Mouse (Mus musculus) erythroblast, adult 5-6 weeks (primary cell): ENCODE data around the gene Ipmk. TPM values are rescaled to one million over a fixed set of nuclear protein-coding genes. Genes with fewer than 3 reads are reported as not detected.

ENCODE experiments used
- ATAC-seq: replicated peaks from 2 replicates; pipeline ENCODE4 v1.8.0; 2016; ENCODE audit warnings: moderate number of reproducible peaks, mild to moderate bottlenecking, moderate TSS enrichment, inconsistent platforms; ENCODE audit not compliant: poor library complexity, low FRiP score, severe bottlenecking
- total RNA-seq, 2 experiments: library from RNA; stranded (forward) in 1 of 2; stranded (reverse) in 1 of 2; fragments of 150-400 nt in 1 of 2; fragments of 200-764, 138-1000 nt in 1 of 2; gene quantifications; 2 replicates each; pipeline versions ENCODE4 v1.2.3 to v1.2.4; 2015 to 2017; ENCODE audit warnings: low replicate concordance in 2 of 2

Gene Ipmk
- 14.0 and 23.2 TPM in 2 replicates for total RNA-seq (2015; ENCODE audit: low replicate concordance)
- 10.5 and 12.4 TPM in 2 replicates for total RNA-seq (2017; ENCODE audit: low replicate concordance)

DNA sequence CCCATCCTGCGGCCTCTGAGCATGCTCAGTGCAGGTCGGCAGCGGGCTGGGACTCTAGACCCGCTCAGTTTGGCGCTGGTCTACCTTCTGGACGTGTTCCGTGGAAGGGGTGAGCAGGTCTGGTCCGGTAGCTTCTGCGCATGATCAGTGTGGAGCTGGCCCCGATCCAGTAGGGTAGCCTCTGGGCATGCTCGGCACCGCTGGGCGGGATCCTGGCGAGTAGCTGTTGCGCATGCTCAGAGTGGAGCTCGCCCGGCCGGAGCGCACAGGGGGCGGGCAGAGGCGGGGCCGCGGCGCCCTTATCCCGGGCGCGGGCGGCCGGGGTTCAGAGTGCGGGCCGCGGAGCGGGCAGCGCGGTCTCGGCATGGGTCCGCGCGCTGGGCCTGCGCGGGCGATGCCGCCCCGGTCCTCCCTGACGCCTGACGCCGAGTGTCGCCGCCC, at the start of gene Ipmk:
Ipmk (plus strand) TSS at position 255 of the 441 bp plus-strand sequence.
- ATAC-seq: peak; percentile 83

DNA sequence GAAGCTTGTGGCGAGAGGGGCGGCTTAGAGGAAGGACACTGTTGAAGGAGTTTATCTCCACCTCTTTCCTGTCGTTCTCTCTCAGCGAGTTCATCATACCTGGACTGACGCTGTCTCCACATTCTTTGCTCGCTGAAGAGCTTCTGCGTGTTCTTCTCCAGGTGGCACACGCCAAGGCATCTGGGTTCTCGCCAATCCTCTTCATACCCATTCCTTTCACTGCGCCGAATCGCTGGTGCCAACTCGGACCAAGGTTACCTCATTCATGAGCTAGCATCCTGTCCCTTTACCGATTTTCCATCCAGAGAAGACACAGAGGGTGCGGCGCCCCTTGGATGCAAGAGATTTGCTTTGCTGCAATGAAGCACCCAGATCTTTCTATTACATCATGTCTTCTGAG, 47.4 kb upstream of the Ipmk start:
- no peak for ATAC-seq

DNA sequence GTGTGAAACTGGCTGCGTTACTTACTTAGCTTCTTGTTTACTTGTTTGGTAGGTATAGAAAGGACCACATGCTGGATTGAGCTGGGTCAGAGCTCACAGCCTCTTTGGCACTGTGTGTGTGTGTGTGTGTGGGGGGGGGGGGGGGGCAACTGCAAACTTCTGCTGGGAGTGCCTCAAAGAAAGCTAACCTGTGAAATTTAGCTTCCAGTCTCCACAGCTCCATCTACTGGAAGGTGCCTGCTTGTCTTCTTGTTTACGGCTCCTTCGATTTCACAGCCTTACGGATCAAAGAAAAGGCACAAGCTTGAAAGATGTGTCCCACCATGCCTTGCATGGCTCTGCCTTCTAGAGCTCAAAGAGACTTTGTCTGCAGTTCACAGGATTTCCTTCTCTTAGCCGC, 45.1 kb upstream of the Ipmk start:
- no peak for ATAC-seq

DNA sequence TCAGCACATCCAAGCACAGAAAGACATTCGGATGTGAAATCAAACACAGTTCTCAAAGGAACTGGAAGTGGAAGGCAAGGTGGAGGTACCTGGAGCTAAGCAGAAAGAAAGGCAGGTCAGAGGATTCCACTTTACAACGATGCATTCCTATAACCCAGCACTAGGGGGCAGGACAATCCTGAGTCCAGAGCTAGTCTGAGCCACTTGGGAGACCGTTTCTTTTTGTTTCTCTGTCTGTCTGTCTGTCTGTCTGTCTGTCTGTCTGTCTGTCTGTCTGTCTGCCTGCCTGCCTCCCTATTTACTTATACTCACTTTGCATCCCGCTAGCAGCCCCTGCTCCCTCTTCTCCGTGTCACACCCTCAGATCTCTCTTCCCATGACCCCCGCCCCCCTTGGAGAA, 41.4 kb upstream of the Ipmk start:
- ATAC-seq: 0 out of 2 replicates have a peak, but pooled peaks have one; percentile 57

DNA sequence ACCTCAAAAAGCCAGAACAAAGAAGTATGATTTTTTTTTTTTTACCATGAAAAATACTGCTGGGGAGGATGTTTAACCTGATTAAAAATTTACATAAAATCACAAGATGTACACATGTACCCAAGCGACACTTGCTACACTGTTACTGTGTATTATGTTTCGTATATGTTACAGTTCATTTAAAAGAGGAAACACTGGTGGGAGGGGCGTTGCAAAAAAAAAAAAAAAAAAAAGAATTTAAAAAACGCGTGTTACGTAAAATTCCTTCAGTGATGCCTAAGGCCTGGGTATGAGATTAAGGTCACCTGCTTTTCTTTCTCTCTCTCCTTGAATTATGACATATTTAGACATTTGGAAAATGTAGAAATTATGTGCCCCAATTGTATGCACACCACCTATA, 40.8 kb upstream of the Ipmk start:
- no peak for ATAC-seq

DNA sequence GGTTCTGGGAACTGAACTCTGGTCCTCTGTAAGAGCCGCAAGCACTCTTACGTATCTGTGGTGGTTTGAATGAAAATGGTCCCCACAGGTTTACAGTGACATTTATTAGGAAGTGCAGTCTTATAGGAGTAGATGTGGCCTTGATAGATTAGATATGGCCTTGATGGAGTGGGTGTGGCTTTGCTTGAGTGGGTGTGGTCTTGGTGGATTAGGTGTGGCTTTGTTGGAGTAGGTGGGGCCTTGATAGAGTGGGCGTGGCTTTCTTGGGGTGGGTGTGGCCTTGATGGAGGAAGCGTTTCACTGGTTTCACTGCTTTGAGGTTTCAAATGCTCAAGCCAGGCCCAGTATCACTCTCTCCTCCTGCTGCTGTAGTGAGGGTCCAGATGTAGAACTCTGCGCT, 39.4 kb upstream of the Ipmk start:
- no peak for ATAC-seq

DNA sequence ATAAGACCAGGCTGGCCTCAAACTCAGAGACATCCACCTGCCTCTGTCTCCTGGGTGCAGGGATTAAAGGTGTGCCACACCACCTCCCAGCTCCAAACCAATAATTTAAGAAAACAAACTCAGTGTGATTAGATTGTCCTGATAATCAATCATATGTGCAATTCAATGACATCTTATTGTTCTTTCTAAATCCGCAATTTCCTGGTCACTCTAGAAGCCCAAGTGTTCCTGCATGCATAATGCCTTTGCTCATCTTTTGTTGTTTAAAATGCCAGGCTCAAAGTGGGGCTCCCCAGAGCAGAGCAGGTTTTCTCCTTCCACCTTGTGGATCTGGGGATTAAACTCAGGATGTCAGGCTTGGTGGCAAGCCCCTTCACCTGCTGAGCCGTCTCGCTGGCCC, 37.3 kb upstream of the Ipmk start:
- no peak for ATAC-seq

DNA sequence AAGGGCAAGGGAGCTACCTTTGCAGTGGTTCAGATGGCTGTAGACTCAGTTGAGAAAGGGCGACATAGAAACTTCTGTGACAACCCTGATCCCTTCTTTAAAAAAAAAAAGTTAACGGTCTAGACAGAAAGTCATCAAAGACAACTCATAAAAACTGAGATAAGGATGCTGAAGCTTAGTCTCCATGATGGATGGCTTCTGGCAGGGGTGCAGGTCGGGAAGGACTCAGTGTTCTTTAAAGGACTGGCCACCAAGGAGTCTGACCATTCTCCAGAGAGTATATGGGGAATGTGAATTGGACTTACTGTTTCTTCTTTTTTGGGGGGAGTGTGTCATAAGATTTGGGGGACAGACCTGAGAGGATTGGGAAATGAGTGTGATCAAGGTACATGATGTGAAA, 33.0 kb upstream of the Ipmk start:
- no peak for ATAC-seq

DNA sequence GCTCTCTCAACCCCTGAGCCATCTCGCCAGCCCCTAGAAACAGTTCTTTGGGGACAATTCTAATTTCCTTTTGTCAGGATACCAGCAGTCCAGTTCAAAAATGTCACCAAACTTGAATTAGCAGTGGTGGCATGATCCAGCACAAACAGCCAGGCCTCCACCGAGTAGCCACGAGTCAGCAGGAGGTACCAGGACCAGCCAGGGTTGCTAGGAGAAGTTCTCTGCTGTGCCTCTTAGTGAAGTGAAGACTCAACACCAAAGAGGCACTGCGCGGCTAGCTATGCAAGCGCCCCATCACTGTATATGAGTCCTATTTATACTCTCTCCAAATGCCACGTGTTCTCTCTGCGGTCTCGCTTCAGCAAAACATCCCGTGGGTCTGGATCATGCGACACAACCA, 31.5 kb upstream of the Ipmk start:
- ATAC-seq: no peak

DNA sequence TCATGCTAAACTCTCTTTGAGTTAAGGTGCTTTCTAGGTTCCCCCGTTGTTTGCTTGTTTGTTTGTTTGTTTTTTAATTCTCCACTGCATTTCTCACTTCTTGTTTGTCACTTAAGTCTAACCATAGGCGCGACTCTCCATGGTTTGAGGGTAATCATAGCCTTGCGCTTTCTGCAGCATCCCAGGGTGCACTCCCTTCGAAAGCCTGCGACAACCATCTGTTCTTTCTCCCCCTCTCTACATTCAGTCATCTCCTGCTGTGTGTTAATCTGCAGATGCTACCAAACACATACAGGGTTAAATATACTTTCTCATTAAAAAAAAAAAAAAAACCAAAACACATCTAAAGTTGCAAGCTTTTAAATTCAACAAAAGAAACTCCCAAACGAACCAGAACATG, 31.1 kb upstream of the Ipmk start:
- no peak for ATAC-seq

DNA sequence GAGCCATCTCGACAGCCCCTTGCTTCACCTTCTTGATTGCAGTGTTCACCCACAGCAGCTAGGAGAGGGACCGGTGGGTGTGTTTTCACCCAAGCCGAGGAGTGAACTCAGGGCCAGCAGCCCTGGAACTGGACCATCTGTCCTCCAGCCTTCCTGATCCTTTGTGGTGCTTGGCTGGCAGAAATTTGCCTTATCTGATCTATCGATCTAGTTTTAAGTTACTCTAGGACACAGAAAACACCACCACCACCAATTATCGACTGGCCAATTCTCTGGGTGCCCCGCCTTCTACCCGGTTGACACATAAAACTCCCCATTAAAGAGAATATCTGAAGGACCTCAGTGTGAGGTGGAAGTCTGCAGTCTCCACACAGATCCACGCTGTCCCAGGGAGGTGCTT, 23.9 kb upstream of the Ipmk start:
- no peak for ATAC-seq

DNA sequence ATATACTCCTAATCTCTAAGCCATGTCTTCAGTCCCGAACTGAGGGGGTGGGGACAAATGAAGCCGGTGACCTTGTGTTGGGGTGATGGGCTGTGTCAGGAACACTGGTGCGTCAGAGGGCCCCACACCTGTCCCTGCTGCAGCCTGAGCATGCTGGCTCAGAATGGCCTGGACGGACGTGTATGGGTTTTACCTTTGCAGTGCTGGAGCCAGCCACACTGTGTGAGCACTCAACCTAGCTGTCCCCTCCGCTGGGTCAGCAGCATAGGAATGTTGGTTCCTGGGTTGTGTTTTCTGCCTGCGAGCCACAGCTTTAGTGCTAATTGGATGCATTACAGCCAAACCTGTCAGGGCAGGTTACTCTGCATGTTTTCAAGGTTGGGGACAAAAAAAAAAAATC, 21.4 kb upstream of the Ipmk start:
- no peak for ATAC-seq

DNA sequence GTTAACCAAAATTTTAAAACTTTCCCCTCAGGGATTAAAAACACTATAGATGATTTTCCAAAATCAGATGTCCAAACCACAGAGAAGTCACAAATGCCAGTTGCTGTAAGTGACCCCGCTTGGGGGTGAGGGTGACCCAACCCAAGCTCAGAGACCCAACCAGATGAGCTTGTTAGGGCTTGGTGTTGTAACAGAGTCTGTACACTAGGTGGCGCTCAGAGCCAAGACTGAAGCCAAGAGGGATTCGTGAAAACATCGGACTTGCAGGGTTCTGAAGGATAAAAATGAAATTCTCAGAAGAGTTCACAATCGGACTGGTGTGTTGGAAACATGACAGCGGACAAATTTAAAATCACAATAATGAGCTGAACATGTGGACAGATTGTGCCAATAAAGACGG, 20.8 kb upstream of the Ipmk start:
- ATAC-seq: peak; percentile 88

DNA sequence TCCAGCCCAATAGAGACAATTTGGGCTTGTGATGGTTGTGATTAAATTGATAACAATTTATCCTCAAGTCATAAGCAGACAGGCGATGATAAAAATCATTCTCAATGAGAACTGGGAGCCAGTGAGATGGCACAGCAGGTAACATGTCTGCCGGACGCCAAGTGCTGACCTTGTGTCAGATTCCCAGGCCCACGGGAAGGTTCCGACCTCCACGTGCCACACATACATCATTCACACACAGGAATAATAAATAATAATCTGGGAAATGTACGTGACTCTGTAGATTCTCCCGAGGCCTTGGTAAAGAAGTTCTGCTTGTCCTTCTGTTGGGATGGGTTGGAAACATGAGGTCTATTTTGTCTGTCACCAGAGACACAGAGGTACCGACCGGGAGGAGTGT, 20.2 kb upstream of the Ipmk start:
- ATAC-seq: no peak

DNA sequence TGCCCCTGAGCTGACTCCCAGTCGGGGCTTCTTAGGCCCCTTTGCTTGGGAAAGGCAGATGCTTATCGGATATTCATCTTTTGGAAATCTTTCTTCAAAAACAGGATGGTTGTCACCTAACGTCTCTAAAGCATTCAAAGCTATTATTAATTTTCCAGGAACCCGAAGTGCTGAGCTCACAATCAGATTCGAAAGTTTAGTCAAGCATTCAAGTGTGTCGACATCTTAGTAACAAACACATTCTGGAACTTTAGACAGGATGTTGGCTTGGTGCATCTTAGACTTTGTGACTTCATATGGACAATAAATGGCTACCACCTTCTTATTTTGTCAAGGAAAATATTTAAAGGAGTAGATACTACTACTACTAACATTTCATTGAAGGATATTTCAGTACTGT, 19.2 kb upstream of the Ipmk start:
- ATAC-seq: no peak

DNA sequence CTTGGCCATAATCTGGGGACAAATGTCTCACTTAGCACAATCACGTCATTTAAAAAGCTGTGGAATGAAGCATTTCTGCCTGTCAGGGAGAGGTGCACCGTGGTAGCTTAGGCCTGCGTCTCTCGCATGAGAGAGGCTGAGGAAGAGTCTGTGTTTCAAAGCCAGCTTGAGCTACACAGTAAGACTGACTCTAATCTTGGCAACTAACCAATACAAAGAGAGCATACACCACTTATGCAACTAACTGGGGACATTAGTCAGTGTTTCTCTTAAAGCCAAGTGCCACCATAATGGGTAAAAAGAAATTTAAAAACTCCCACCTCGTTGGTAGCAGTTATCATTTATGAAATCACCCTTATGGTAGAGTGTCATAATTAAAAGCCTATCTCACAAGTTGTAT, 18.7 kb upstream of the Ipmk start:
- no peak for ATAC-seq

DNA sequence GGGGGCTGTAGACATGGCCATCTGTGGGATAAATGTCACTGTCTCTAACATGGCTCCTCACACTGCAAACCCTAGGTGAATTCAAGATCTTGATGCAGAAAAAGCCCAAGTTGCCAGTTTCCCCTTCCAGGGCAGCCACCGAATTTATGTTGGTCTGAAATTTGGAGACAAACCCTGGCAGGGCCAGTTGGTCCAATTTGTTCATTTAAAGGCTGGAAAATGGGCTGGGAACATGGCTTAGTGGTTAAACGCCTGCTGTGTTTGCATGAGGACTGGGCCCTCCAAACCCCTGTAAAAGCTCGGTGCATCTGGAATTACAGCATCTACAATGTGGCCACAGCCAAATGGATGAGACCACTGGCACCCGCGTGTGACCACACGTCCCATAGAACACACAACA, 18.3 kb upstream of the Ipmk start:
- ATAC-seq: no peak

DNA sequence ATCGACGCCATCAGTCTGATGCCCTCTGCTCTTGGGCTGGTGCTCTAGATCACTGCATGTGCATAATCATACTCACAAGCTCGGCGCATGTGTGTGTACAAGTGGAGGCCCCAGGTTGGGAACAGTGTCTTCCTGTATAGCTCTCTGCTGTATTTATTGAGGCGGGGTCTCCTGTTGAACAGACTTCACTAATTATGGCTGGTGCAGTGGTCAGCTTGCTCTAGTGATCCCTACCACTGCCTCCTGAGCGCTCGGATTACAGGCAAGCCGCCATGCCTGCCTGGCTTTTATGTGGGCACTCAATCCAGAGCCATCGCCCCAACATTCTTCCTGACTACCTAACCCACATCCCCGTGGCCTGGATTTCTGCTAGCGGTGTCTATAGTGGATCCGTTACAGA, 17.5 kb upstream of the Ipmk start:
- no peak for ATAC-seq

DNA sequence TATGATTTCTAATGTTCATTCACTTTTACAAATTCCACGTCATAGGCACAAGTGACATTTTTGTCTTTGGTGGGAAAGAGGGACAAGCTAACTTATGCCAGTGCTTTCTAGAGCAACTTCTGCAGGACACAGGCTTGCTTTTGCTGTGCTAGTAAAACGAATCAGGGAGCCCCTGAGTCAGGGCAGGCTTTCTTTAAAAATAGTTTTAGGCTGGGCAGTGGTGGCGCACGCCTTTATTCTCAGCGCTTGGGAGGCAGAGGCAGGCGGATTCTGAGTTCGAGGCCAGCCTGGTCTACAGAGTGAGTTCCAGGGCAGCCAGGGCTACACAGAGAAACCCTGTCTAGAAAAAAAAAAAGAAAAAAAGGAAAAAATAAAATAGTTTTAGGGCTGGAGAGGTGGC, 15.7 kb upstream of the Ipmk start:
- ATAC-seq: no peak

DNA sequence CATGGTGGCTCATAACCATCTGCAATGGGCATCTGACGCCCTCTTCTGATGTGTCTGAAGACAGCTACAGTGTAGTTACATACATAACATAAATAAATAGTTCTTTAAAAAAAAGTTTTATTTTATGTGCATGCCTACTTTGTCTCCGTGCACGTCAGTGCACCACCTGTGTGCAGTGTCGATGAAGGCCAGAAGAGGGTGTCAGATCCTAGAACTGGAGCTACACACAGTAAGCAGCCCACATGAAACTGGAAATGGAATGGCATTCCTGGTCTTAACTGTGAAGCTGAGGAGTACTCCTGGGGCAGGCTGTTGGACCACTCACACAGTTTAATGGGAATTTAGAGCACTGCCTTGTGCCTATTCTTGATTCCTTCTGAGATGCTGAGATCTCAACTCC, 15.2 kb upstream of the Ipmk start:
- ATAC-seq: no peak

DNA sequence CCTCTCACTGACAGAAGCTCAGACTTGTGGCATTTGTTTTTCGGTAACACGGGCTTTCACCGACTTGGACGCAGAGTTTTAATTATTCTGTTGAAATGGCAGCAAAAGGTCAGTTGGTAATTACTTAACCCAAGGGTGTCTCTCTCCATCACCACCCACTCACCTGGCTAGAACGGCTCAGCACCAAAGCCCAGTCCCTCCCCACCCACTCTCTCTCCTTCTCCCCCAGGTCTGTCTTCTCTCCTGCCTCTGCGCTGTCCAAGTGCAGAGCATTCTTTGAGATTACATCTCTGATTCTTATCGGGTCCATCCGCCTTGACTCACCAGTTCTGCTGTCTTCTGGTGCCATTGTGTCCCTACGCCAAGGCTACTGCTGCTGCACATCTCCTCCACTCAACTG, 14.7 kb upstream of the Ipmk start:
- ATAC-seq: no peak

DNA sequence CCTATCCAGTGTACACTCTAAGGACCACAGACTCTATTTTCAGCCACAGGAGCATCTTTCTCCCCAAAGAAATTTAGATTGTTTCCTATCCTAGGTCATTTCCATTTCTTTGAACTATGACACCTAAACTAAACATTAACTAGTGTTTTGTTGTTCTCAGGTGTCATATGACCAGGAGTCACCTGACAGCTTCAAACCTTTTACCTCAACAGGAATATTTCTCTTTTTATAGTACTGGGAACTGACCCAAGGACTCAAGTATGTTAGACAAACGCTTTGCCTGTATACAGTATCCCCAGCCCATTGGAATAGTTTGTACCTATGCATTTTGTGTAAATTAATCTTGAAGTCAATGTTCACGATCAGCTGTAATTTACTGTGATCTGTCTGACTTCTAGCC, 9.8 kb upstream of the Ipmk start:
- no peak for ATAC-seq
